Mouse (Mus musculus): ENCODE results near the gene Lsamp. TPM values are rescaled to one million over a fixed set of nuclear protein-coding genes. Genes with fewer than 3 reads are reported as not detected.
A peak's percentile ranks its signal among the peaks of the same experiment; 100 is the strongest.

Lsamp gene
- polyA plus RNA-seq, 1 experiment from 2014 or later, result 5.5 TPM

- no peak overlapping the region for H3K4me3 ChIP-seq (ENCODE audit: low read length)
- no peak overlapping the region for H3K9ac ChIP-seq (ENCODE audit: low read depth, low read length)
These were observed 1951.5 kb downstream of the Lsamp start for GRCm38 (mm10) chr16:41935701-41936100.

GRCm38 (mm10) chr16:41936908-41937595 is 1952.9 kb downstream of the Lsamp start:
- WGBS, result 38% methylated on average over 3 of the region's 3 CpGs
- Histone ChIP-seq H3K27ac (ENCODE audit: low read depth, low read length) (no peak overlapping the region), H3K36me3 (ENCODE audit: control insufficient read depth, insufficient read depth, low read length) (no peaks in the 10 kb centered on the region), H3K9me3 (ENCODE audit: control insufficient read depth, low read length) (no peaks in the 10 kb centered on the region), H3K4me3 (ENCODE audit: low read length) (no peak overlapping the region), H3K4me1 (ENCODE audit: control insufficient read depth, insufficient read depth, low read length) (0 out of 2 replicates have a peak, but pooled peaks cover 7% of the 10 kb centered on the region), H3K27me3 (ENCODE audit: control insufficient read depth, insufficient read depth, low read length) (no peaks in the 10 kb centered on the region), H3K9ac (ENCODE audit: low read depth, low read length) (no peak overlapping the region), H3K4me2 (replicated peaks; ENCODE audit: low read depth, low read length) (no peak overlapping the region)
- ATAC-seq (ENCODE audit: low FRiP score, low TSS enrichment), result peak; percentile 64; the same call in 1 of the 2 replicates

More at GRCm38 (mm10) chr16:41935701-41936100, 1951.5 kb downstream of the Lsamp start:
- H3K27ac ChIP-seq (ENCODE audit: low read depth, low read length), result no peak overlapping the region
- H3K36me3 ChIP-seq (ENCODE audit: control insufficient read depth, insufficient read depth, low read length), result no peaks in the 10 kb centered on the region
- H3K4me2 ChIP-seq (replicated peaks; ENCODE audit: low read depth, low read length), result no peak overlapping the region
- no peak for ATAC-seq (ENCODE audit: low FRiP score, low TSS enrichment)
- no peaks in the 10 kb centered on the region for H3K9me3 ChIP-seq (ENCODE audit: control insufficient read depth, low read length)
- no peaks in the 10 kb centered on the region for H3K27me3 ChIP-seq (ENCODE audit: control insufficient read depth, insufficient read depth, low read length)
- 73% methylated on average over 2 of the region's 2 CpGs for WGBS
- H3K4me1 ChIP-seq (ENCODE audit: control insufficient read depth, insufficient read depth, low read length), result 0 out of 2 replicates have a peak, but pooled peaks cover 7% of the 10 kb centered on the region

- peak; percentile 77; the same call in 1 of the 2 replicates for ATAC-seq (ENCODE audit: low FRiP score, low TSS enrichment)
- no peaks in the 10 kb centered on the region for H3K9me3 ChIP-seq (ENCODE audit: control insufficient read depth, low read length)
- H3K4me3 ChIP-seq (ENCODE audit: low read length), result no peak overlapping the region
- no peak overlapping the region for H3K4me2 ChIP-seq (replicated peaks; ENCODE audit: low read depth, low read length)
- H3K27ac ChIP-seq (ENCODE audit: low read depth, low read length), result no peak overlapping the region
- no peaks in the 10 kb centered on the region for H3K36me3 ChIP-seq (ENCODE audit: control insufficient read depth, insufficient read depth, low read length)
- no peak overlapping the region for H3K9ac ChIP-seq (ENCODE audit: low read depth, low read length)
- no peaks in the 10 kb centered on the region for H3K27me3 ChIP-seq (ENCODE audit: control insufficient read depth, insufficient read depth, low read length)
- 0 out of 2 replicates have a peak, but pooled peaks cover 7% of the 10 kb centered on the region for H3K4me1 ChIP-seq (ENCODE audit: control insufficient read depth, insufficient read depth, low read length)
- WGBS, result 70% methylated on average over 1 of the region's 1 CpGs
These were observed 1953.4 kb downstream of the Lsamp start for GRCm38 (mm10) chr16:41937596-41937990.

GRCm38 (mm10) chr16:41938258-41938657 is 1954.1 kb downstream of the Lsamp start:
- H3K9ac ChIP-seq (ENCODE audit: low read depth, low read length), result no peak overlapping the region
- H3K27me3 ChIP-seq (ENCODE audit: control insufficient read depth, insufficient read depth, low read length), result no peaks in the 10 kb centered on the region
- no peaks in the 10 kb centered on the region for H3K9me3 ChIP-seq (ENCODE audit: control insufficient read depth, low read length)
- 79% methylated on average over 5 of the region's 5 CpGs for WGBS
- no peak for ATAC-seq (ENCODE audit: low FRiP score, low TSS enrichment)
- no peak overlapping the region for H3K4me3 ChIP-seq (ENCODE audit: low read length)
- H3K4me2 ChIP-seq (replicated peaks; ENCODE audit: low read depth, low read length), result no peak overlapping the region
- H3K27ac ChIP-seq (ENCODE audit: low read depth, low read length), result no peak overlapping the region; the same call in 1 of the 2 replicates
- 0 out of 2 replicates have a peak, but pooled peaks cover 7% of the 10 kb centered on the region for H3K4me1 ChIP-seq (ENCODE audit: control insufficient read depth, insufficient read depth, low read length)
- no peaks in the 10 kb centered on the region for H3K36me3 ChIP-seq (ENCODE audit: control insufficient read depth, insufficient read depth, low read length)

- no peak overlapping the region for H3K9ac ChIP-seq (ENCODE audit: low read depth, low read length)
- H3K4me2 ChIP-seq (replicated peaks; ENCODE audit: low read depth, low read length), result no peak overlapping the region
- ATAC-seq (ENCODE audit: low FRiP score, low TSS enrichment), result no peak
- H3K4me3 ChIP-seq (ENCODE audit: low read length), result no peak overlapping the region
- no peak overlapping the region for H3K27ac ChIP-seq (ENCODE audit: low read depth, low read length)
- 0 out of 2 replicates have a peak, but pooled peaks cover 7% of the 10 kb centered on the region for H3K4me1 ChIP-seq (ENCODE audit: control insufficient read depth, insufficient read depth, low read length)
- no peaks in the 10 kb centered on the region for H3K27me3 ChIP-seq (ENCODE audit: control insufficient read depth, insufficient read depth, low read length)
- no peaks in the 10 kb centered on the region for H3K36me3 ChIP-seq (ENCODE audit: control insufficient read depth, insufficient read depth, low read length)
- 86% methylated on average over 7 of the region's 7 CpGs for WGBS
- H3K9me3 ChIP-seq (ENCODE audit: control insufficient read depth, low read length), result no peaks in the 10 kb centered on the region
These were observed 1957.6 kb downstream of the Lsamp start for GRCm38 (mm10) chr16:41941591-41942315.

GRCm38 (mm10) chr16:41957811-41958210 is 1973.7 kb downstream of the Lsamp start:
- Histone ChIP-seq H3K27ac (ENCODE audit: low read depth, low read length) (no peak overlapping the region), H3K36me3 (ENCODE audit: control insufficient read depth, insufficient read depth, low read length) (no peaks in the 10 kb centered on the region), H3K4me3 (ENCODE audit: low read length) (no peak overlapping the region), H3K4me2 (replicated peaks; ENCODE audit: low read depth, low read length) (no peak overlapping the region), H3K27me3 (ENCODE audit: control insufficient read depth, insufficient read depth, low read length) (no peaks in the 10 kb centered on the region), H3K4me1 (ENCODE audit: control insufficient read depth, insufficient read depth, low read length) (no peaks in the 10 kb centered on the region), H3K9ac (ENCODE audit: low read depth, low read length) (no peak overlapping the region), H3K9me3 (ENCODE audit: control insufficient read depth, low read length) (peaks cover 4% of the 10 kb centered on the region; the same call in 1 of the 2 replicates)
- no peak for ATAC-seq (ENCODE audit: low FRiP score, low TSS enrichment)
- 97% methylated on average over 3 of the region's 3 CpGs for WGBS

GRCm38 (mm10) chr16:41965636-41966035 is 1981.5 kb downstream of the Lsamp start:
- Histone ChIP-seq H3K9me3 (ENCODE audit: control insufficient read depth, low read length) (no peaks in the 10 kb centered on the region), H3K4me1 (ENCODE audit: control insufficient read depth, insufficient read depth, low read length) (no peaks in the 10 kb centered on the region), H3K9ac (ENCODE audit: low read depth, low read length) (no peak overlapping the region), H3K4me3 (ENCODE audit: low read length) (no peak overlapping the region), H3K27ac (ENCODE audit: low read depth, low read length) (no peak overlapping the region), H3K4me2 (replicated peaks; ENCODE audit: low read depth, low read length) (no peak overlapping the region), H3K27me3 (ENCODE audit: control insufficient read depth, insufficient read depth, low read length) (no peaks in the 10 kb centered on the region), H3K36me3 (ENCODE audit: control insufficient read depth, insufficient read depth, low read length) (no peaks in the 10 kb centered on the region)
- WGBS, result 79% methylated on average over 1 of the region's 1 CpGs
- ATAC-seq (ENCODE audit: low FRiP score, low TSS enrichment), result no peak

GRCm38 (mm10) chr16:41969215-41969614 is 1985.1 kb downstream of the Lsamp start:
- Histone ChIP-seq H3K9ac (ENCODE audit: low read depth, low read length) (no peak overlapping the region), H3K36me3 (ENCODE audit: control insufficient read depth, insufficient read depth, low read length) (no peaks in the 10 kb centered on the region), H3K27me3 (ENCODE audit: control insufficient read depth, insufficient read depth, low read length) (no peaks in the 10 kb centered on the region), H3K4me2 (replicated peaks; ENCODE audit: low read depth, low read length) (no peak overlapping the region), H3K27ac (ENCODE audit: low read depth, low read length) (no peak overlapping the region), H3K4me1 (ENCODE audit: control insufficient read depth, insufficient read depth, low read length) (no peaks in the 10 kb centered on the region), H3K4me3 (ENCODE audit: low read length) (no peak overlapping the region), H3K9me3 (ENCODE audit: control insufficient read depth, low read length) (no peaks in the 10 kb centered on the region)
- ATAC-seq (ENCODE audit: low FRiP score, low TSS enrichment), result no peak
- 73% methylated on average over 2 of the region's 2 CpGs for WGBS

Data from kidney, embryonic 14.5 days (tissue).